Mouse (Mus musculus) thymus, postnatal 14 days (tissue): ENCODE measurements around the gene Smok2a.
"Not testable (repeated sequence)": the region's sequence is repeated elsewhere in the genome, so short reads cannot be mapped to it uniquely, and the experiment has no call there.

Source experiments
- DNase-seq: peaks from one replicate; pipeline ENCODE4 v3.0.0; 2021

The Smok2a gene

GRCm38 (mm10) chr17:13220888-13221287 is at the start of gene Smok2a:
Smok2a (plus strand) TSS chr17:13221188.
- no peak for DNase-seq

GRCm38 (mm10) chr17:13173578-13173977 is 47.4 kb upstream of the Smok2a start:
- DNase-seq, result not testable (repeated sequence)

GRCm38 (mm10) chr17:13174029-13174428 is 47.0 kb upstream of the Smok2a start:
- peak; percentile 21 for DNase-seq

GRCm38 (mm10) chr17:13175609-13176008 is 45.4 kb upstream of the Smok2a start:
- DNase-seq, result not testable (repeated sequence)

GRCm38 (mm10) chr17:13177796-13178195 is 43.2 kb upstream of the Smok2a start:
- DNase-seq, result not testable (repeated sequence)

GRCm38 (mm10) chr17:13179021-13179420 is 42.0 kb upstream of the Smok2a start:
- DNase-seq, result not testable (repeated sequence)

- not testable (repeated sequence) for DNase-seq
Observed at GRCm38 (mm10) chr17:13180491-13180890, 40.5 kb upstream of the Smok2a start.

- not testable (repeated sequence) for DNase-seq
Observed at GRCm38 (mm10) chr17:13182712-13183111, 38.3 kb upstream of the Smok2a start.

GRCm38 (mm10) chr17:13184514-13184913 is 36.5 kb upstream of the Smok2a start:
- not testable (repeated sequence) for DNase-seq

- not testable (repeated sequence) for DNase-seq
Observed at GRCm38 (mm10) chr17:13186541-13186940, 34.4 kb upstream of the Smok2a start.

- DNase-seq, result not testable (repeated sequence)
Observed at GRCm38 (mm10) chr17:13187621-13188020, 33.4 kb upstream of the Smok2a start.

- DNase-seq, result not testable (repeated sequence)
Observed at GRCm38 (mm10) chr17:13188846-13189245, 32.1 kb upstream of the Smok2a start.

GRCm38 (mm10) chr17:13190836-13191583 is 30.0 kb upstream of the Smok2a start:
- not testable (repeated sequence) for DNase-seq

- DNase-seq, result not testable (repeated sequence)
Observed at GRCm38 (mm10) chr17:13196486-13196885, 24.5 kb upstream of the Smok2a start.

- not testable (repeated sequence) for DNase-seq
Observed at GRCm38 (mm10) chr17:13198812-13199211, 22.2 kb upstream of the Smok2a start.

- DNase-seq, result not testable (repeated sequence)
Observed at GRCm38 (mm10) chr17:13199880-13200409, 21.0 kb upstream of the Smok2a start.

- not testable (repeated sequence) for DNase-seq
Observed at GRCm38 (mm10) chr17:13201551-13201950, 19.4 kb upstream of the Smok2a start.

- DNase-seq, result not testable (repeated sequence)
Observed at GRCm38 (mm10) chr17:13202453-13203107, 18.4 kb upstream of the Smok2a start.

- not testable (repeated sequence) for DNase-seq
Observed at GRCm38 (mm10) chr17:13205247-13205646, 15.7 kb upstream of the Smok2a start.

- no peak for DNase-seq
Observed at GRCm38 (mm10) chr17:13206491-13206890, 14.5 kb upstream of the Smok2a start.

- DNase-seq, result not testable (repeated sequence)
Observed at GRCm38 (mm10) chr17:13208460-13208859, 12.5 kb upstream of the Smok2a start.

GRCm38 (mm10) chr17:13212136-13212850 is 8.7 kb upstream of the Smok2a start:
- DNase-seq, result no peak

- no peak for DNase-seq
Observed at GRCm38 (mm10) chr17:13214169-13214568, 6.8 kb upstream of the Smok2a start.
